Mouse (Mus musculus) embryonic facial prominence, embryonic 13.5 days (tissue): ENCODE measurements around the gene Rps5. TPM values are rescaled to one million over a fixed set of nuclear protein-coding genes. Genes with fewer than 3 reads are reported as not detected.
"Not testable (repeated sequence)": the region's sequence is repeated elsewhere in the genome, so short reads cannot be mapped to it uniquely, and the experiment has no call there.

ENCODE experiments used
- ATAC-seq: fragments of 200-750 bp; cut with Nextera tagmentation; 2 replicates; pipeline ENCODE4 v1.8.0; 2017; ENCODE audit warnings: low read depth; ENCODE audit not compliant: insufficient number of reproducible peaks, insufficient read depth, low FRiP score, low TSS enrichment
- H3K27ac ChIP-seq: fragments of 300-500 bp; sonication (generic); 2 replicates; pipeline ENCODE4 v1.5.1; 2015; ENCODE audit warnings: moderate library complexity, mild to moderate bottlenecking, inconsistent platforms
- H3K27me3 ChIP-seq: fragments of 300-500 bp; sonication (generic); 2 replicates; pipeline ENCODE4 v1.6.1; 2015; ENCODE audit warnings: mild to moderate bottlenecking, inconsistent platforms
- H3K36me3 ChIP-seq: fragments of 300-500 bp; sonication (generic); 2 replicates; pipeline ENCODE4 v1.6.1; 2015; ENCODE audit warnings: mild to moderate bottlenecking, inconsistent platforms
- H3K4me1 ChIP-seq: fragments of 300-500 bp; sonication (generic); 2 replicates; pipeline ENCODE4 v1.6.1; 2015; ENCODE audit warnings: inconsistent platforms
- H3K4me2 ChIP-seq: fragments of 300-500 bp; sonication (generic); 2 replicates; pipeline ENCODE4 v1.6.1; 2015; ENCODE audit warnings: moderate library complexity, mild to moderate bottlenecking, inconsistent platforms
- H3K4me3 ChIP-seq: fragments of 300-500 bp; sonication (generic); 2 replicates; pipeline ENCODE4 v1.5.1; 2015; ENCODE audit warnings: mild to moderate bottlenecking, inconsistent platforms
- H3K9ac ChIP-seq: fragments of 300-500 bp; sonication (generic); 2 replicates; pipeline ENCODE4 v1.6.1; 2015; ENCODE audit warnings: mild to moderate bottlenecking, inconsistent platforms
- H3K9me3 ChIP-seq: fragments of 300-500 bp; sonication (generic); 2 replicates; pipeline ENCODE4 v1.6.1; 2016; ENCODE audit warnings: inconsistent platforms
- WGBS: fragments of 180-500 bp; shearing (Covaris S2); methylation state at CpG from one replicate; pipeline ENCODE4 v1.1.7; 2015; ENCODE audit warnings: mixed read lengths; 5-methylcytosine and 5-hydroxymethylcytosine counted together
- polyA plus RNA-seq: library from polyadenylated mRNA; unstranded; fragments of >200 nt; fragmentation: Nextera tagmentation; extraction: Ambion mirVana; gene quantifications from 2 replicates; pipeline ENCODE4 v1.2.1, GENCODE M21; 2015

The Rps5 gene
- 1,116 and 1,158 TPM in 2 replicates for polyA plus RNA-seq

DNA sequence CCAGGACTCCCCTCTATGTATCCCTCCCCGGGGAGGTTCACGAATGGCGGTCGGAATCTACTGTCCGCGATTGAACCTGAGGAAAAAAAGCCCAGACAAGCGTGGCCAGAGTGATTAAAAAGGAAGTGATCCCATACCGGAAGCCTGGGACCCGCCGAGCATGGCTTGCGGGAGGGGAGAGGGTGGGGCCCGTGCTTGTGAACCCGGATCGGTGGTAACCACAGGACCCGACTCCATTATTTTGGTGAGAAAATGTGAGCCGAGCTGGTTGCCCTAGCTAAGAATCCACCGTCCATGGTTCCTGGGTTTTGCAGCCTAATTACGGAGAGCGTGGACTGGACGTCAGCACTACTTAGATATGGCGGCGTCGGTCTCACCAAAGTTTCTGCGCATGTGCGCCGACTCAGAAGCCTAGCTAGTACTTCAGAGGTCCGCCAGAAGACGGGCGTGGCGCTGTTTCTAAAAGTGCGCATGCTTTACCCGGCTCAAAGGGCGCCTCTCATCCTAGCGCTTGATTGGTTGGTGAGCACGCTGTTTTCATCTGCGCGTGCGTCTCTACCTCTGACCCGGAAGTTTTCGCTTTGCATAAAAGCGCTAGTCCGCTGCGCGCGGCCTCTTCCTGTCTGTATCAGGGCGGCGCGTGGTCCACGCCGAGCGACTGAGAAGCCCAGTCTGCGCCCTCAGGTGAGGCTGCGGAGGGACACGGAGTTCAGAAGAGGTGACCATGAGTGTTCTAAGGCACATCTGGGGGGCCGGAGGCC is at the start of gene Rps5:
Gene Rps5 (plus strand): TSS at position 586 of the 761 bp plus-strand sequence.
- H3K9ac ChIP-seq = peak within 1 kb of the TSS; percentile 93
- peak within 1 kb of the TSS; percentile 96 for H3K4me2 ChIP-seq
- ATAC-seq = peak; percentile 98
- H3K4me3 ChIP-seq = peak within 1 kb of the TSS; percentile 96
- peaks cover 23% of the 10 kb centered on the region for H3K4me1 ChIP-seq
- H3K36me3 ChIP-seq = peaks cover 38% of the 10 kb centered on the region
- peak within 1 kb of the TSS; percentile 93 for H3K27ac ChIP-seq
- H3K27me3 ChIP-seq = peaks cover 16% of the 10 kb centered on the region
- WGBS = under 1% methylated on average over 55 of the region's 55 CpGs
- no peaks in the 10 kb centered on the region for H3K9me3 ChIP-seq

DNA sequence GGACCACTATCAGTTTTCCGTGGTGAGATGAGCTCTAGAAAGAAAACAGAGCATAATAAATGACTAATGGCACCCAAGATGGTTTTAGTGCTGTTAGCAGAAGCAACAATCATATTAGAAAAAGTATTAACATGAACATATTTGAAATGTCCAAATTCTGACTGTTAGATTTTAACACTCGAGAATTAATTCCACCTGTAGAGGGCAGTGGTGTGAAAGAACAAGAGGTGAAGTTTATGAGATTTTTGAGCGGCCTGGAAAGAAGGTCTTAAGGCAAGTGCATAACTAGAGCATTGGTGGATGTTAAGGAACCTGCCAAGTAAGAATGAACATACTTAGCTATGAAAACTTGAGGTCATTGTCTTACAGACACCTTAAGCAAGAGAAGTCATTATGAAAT is 47.8 kb upstream of the Rps5 start:
- Histone ChIP-seq H3K4me3 (no peak overlapping the region), H3K4me1 (no peaks in the 10 kb centered on the region), H3K9me3 (peaks cover 2% of the 10 kb centered on the region; the same call in 1 of the 2 replicates), H3K27me3 (no peaks in the 10 kb centered on the region), H3K27ac (no peak overlapping the region), H3K9ac (no peak overlapping the region), H3K4me2 (no peak overlapping the region), H3K36me3 (no peaks in the 10 kb centered on the region)
- WGBS = 24% methylated on average over 3 of the region's 3 CpGs
- no peak for ATAC-seq

DNA sequence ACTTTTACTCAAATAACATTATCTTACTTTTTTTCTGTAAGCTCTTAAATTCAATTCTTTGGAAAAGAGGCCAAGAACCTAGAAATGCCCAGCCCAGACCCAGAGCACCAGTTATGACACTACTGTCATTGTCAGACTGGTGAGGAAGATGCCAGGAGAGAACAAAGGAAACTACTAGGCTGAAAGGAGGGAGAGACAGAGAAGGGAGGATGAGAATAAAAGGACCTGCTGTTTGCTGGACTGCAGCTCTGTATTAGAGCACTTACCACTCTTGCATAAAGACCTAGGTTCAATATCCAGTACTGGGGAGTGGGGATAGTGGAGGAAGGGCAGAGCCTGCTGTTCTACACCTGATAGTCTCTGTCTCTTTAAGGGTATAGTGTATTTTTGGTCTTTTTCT is 42.1 kb upstream of the Rps5 start:
- Histone ChIP-seq H3K4me3 (no peak overlapping the region), H3K27ac (no peak overlapping the region), H3K36me3 (peaks cover 8% of the 10 kb centered on the region), H3K27me3 (no peaks in the 10 kb centered on the region), H3K9ac (no peak overlapping the region), H3K9me3 (no peaks in the 10 kb centered on the region), H3K4me2 (no peak overlapping the region), H3K4me1 (peaks cover 12% of the 10 kb centered on the region)
- no peak for ATAC-seq

DNA sequence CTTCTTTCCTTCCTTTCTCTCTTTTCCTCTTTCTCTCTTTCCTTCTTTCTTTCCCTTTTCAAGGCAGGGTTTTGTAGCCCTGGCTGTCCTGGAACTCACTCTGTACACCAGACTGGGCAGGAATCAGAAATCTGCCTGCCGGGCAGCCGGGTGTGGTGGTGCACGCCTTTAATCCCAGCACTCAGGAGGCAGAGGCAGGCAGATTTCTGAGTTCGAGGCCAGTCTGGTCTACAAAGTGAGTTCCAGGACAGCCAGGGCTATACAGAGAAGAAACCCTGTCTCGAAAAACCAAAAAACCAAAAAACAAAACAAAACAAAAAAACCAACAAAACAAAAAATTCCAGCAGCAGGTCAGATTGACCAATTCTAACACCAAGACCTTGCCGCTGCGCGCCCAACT is 41.6 kb upstream of the Rps5 start:
- 0 out of 2 replicates have a peak overlapping the region, but pooled peaks have one; percentile 54 for H3K9ac ChIP-seq
- ATAC-seq, H3K27me3 ChIP-seq, H3K27ac ChIP-seq, H3K9me3 ChIP-seq: not testable (repeated sequence)
- peaks cover 13% of the 10 kb centered on the region for H3K36me3 ChIP-seq
- peaks cover 12% of the 10 kb centered on the region for H3K4me1 ChIP-seq
- peak overlapping the region; percentile 82 for H3K4me3 ChIP-seq
- H3K4me2 ChIP-seq = peak overlapping the region; percentile 85
- 40% methylated on average over 8 of the region's 8 CpGs for WGBS

DNA sequence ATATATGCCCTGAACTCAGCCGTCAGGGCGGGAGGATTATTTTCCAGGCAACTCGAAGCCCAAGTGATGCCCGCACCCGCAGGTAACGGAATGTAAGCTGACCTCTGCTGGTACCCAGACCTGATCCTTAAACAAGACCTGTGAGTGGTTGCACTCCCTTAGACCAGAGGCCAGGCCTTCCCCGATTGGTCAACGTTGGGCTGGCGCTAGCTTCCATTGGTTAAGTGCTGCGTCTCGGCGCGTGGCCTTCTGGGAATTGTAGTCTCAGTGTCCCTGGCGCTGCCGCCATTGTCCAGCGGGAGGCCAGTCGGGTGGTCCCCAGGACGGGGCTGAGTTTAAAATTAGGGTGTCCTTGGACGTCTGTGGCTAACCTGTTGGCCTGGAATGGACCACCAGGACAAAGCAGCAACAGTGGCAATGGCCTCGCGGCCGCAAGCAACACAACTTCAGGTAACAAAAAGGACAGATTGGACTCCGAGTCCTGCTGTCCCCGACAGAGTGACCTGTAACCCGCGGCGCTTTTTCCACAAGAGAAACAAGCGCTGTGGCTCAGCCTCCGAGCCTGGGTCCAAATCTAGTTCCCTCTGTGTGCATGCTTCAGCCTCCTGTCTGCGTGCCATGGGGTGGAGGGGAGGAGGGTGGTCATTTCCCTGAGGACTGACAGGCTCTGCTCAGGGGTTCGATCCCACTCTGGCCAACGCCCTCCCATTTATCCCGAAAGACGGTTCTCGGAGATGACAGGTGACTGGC is 41.0 kb upstream of the Rps5 start, which contains the start of gene Zfp128:
Gene Zfp128 (plus strand): TSS at position 267 of the 750 bp plus-strand sequence.
- Histone ChIP-seq H3K9me3 (no peaks in the 10 kb centered on the region), H3K27me3 (no peaks in the 10 kb centered on the region), H3K4me3 (peak within 1 kb of the TSS; percentile 82), H3K4me2 (peak within 1 kb of the TSS; percentile 85), H3K4me1 (peaks cover 12% of the 10 kb centered on the region), H3K9ac (peak within 1 kb of the TSS; percentile 85), H3K27ac (no peak within 1 kb of the TSS), H3K36me3 (peaks cover 19% of the 10 kb centered on the region)
- WGBS = under 1% methylated on average over 35 of the region's 35 CpGs
- peak; percentile 97 for ATAC-seq

DNA sequence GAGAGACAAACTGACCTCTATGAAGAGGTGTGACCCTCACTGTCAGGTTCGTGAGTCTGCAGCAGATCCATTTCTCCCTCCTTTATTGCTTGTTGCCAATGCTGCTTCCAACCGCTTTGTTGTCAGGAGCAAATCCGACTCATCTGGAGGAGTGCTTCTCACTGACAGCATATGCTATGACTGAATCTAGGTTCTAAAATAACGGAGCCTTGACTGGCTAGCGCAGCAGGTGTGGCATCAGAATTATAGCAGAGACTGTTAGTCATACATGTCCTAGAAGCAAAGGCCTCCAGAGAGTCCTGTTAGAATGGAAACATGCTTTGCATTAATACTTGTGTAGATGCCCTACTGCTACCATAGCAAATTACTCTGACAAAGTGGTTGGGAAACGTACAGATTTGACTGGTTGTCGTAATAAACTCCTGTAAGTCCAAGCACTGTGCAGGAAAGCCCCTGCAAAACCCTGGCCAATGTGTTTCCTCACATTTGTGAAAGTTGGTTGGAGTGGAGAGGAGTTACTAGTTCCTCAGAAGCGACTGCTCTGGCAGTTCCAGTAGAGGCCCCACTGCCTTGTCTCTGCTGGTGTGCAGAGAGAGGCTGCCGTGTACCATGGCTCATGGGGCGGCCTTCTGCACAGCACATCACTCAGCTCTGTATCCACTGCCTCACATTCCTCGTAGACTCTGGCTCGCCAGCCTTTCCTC is 35.4 kb upstream of the Rps5 start:
- no peak overlapping the region for H3K4me3 ChIP-seq
- ATAC-seq = no peak
- H3K9ac ChIP-seq = no peak overlapping the region
- H3K9me3 ChIP-seq = no peaks in the 10 kb centered on the region
- H3K4me2 ChIP-seq = no peak overlapping the region
- no peaks in the 10 kb centered on the region for H3K27me3 ChIP-seq
- H3K36me3 ChIP-seq = peaks cover 68% of the 10 kb centered on the region
- H3K4me1 ChIP-seq = peaks cover 8% of the 10 kb centered on the region
- 88% methylated on average over 12 of the region's 12 CpGs for WGBS
- H3K27ac ChIP-seq = no peak overlapping the region

DNA sequence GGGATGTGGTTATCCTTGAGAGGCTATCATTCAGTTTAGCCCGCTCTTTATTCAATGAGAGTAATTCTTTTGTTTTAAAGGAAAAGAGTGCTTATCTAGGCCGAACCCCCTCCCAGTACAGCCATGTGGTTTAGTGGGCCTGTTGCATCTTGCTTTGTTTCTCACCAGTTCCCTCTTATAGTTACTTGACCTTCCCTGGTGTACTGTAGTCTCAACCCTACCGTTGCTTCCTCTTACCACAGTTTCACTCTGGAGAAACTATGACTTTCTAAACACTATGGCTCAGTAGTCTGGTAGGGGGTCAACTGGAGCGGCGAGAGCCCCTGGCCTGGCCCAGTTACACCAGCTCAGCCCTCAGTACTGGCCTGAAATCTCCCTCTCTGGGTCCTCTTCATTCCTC is 34.5 kb upstream of the Rps5 start:
- Histone ChIP-seq H3K4me1 (no peaks in the 10 kb centered on the region), H3K27me3 (no peaks in the 10 kb centered on the region), H3K36me3 (peaks cover 74% of the 10 kb centered on the region), H3K27ac (no peak overlapping the region), H3K4me3 (no peak overlapping the region), H3K4me2 (no peak overlapping the region), H3K9ac (no peak overlapping the region), H3K9me3 (no peaks in the 10 kb centered on the region)
- 94% methylated on average over 5 of the region's 5 CpGs for WGBS
- no peak for ATAC-seq

DNA sequence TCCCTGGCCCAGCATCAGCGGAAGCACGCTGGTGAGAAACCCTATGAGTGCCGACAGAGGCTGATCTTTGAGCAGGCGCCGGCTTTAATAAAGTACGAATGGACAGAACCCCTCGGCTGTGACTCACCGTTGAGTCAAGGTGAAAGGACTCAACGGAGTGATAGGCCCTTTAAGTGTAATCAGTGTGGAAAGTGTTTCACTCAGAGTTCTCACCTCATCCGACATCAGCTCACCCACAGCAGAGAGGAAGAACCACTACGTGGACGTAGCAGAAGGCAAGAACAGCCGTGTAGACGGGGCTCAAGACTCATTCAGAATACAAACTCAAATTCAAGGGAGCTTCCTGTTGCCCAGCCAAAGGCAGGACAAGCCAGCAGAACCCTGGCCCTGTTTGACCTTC is 31.2 kb upstream of the Rps5 start:
- Histone ChIP-seq H3K36me3 (peaks cover 56% of the 10 kb centered on the region), H3K4me3 (no peak overlapping the region), H3K27ac (no peak overlapping the region), H3K9me3 (no peaks in the 10 kb centered on the region), H3K27me3 (no peaks in the 10 kb centered on the region), H3K4me2 (no peak overlapping the region), H3K9ac (no peak overlapping the region), H3K4me1 (no peaks in the 10 kb centered on the region)
- no peak for ATAC-seq
- 93% methylated on average over 14 of the region's 14 CpGs for WGBS

DNA sequence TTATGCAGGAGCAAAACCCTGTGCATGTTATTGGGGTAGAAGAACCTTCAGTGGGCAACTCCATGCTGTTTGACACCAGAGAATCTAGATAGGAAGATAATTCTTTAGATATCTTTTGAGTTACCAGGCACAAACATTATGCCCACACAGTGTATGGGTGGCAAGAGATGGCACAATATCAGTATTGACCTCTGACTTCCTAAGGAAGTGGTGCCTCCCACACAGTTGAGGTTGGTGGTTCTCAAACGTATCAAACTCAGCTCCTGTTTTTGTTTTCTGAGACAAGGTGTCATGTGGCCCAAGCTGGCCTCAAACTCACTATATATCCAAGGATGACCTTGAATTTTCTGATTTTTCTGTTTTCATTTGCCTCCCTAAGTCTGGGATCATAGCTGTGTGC is 30.8 kb upstream of the Rps5 start:
- ATAC-seq = no peak
- H3K27me3 ChIP-seq = no peaks in the 10 kb centered on the region
- H3K36me3 ChIP-seq = peaks cover 52% of the 10 kb centered on the region
- H3K9me3 ChIP-seq = no peaks in the 10 kb centered on the region
- no peak overlapping the region for H3K4me2 ChIP-seq
- no peak overlapping the region for H3K9ac ChIP-seq
- no peak overlapping the region for H3K27ac ChIP-seq
- H3K4me1 ChIP-seq = no peaks in the 10 kb centered on the region
- WGBS = 81% methylated on average over 1 of the region's 1 CpGs
- H3K4me3 ChIP-seq = no peak overlapping the region

DNA sequence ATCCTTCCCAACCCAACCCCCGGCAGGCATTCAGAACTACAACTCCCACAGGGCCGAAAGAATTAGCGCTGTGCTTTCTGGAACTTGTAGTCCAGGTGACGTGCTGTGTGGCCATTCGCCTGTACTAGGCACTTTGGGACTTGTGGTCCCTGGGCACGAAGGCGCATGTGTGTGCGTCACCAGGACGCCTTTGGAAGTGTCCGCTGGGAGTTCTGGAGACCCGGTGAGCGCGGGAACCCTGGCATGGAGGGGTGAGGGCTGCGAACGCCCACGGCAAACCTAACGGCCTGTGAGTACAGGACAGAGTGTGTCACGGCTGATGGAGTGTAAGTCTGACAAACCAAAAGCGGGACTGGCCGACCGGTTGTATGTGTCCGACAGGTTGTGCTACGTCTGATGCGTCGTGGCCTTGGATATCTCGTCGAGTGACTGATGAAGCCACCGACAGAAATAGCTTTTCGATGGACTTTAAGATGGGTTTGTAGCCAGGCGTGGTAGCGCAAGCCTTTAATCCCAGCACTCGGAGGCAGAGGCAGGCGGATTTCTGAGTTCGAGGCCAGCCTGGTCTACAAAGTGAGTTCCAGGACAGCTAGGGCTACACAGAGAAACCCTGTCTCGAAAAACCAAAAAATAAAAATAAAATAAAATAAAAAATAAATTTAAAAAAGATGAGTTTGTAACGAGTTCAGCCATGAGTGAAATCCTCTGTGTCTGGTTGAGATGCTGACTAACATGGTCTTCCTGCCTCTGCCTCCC is 24.3 kb upstream of the Rps5 start, which contains the start of gene Zscan22:
Gene Zscan22 (plus strand): TSS at position 161 of the 756 bp plus-strand sequence.
- Histone ChIP-seq H3K27ac (no peak within 1 kb of the TSS), H3K4me1 (peaks cover 7% of the 10 kb centered on the region), H3K4me3 (peak within 1 kb of the TSS; percentile 70), H3K27me3 (no peaks in the 10 kb centered on the region), H3K36me3 (peaks cover 7% of the 10 kb centered on the region), H3K4me2 (peak within 1 kb of the TSS; percentile 59), H3K9me3 (no peaks in the 10 kb centered on the region), H3K9ac (peak within 1 kb of the TSS; percentile 77)
- ATAC-seq = peak; percentile 98
- 7% methylated on average over 36 of the region's 36 CpGs for WGBS

DNA sequence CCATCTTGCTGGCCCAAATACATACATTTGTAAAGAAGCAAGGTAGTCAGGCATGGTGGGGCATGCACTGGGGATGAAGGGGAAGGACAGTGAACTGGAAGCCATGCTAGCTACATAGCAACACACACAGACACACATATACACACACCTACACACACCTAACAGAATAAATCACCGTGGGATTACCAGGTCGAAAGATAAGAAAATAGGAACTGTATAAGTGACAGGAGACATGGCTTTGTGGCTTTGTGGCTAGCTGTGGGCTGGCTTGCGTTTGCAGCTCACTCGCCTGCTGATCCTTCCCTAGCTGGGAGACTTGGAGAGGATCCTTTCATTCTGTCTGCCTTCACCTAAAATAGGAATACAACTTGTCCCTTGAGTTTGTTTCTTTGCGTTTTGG is 20.6 kb upstream of the Rps5 start:
- H3K9me3 ChIP-seq = no peaks in the 10 kb centered on the region
- H3K4me2 ChIP-seq = no peak overlapping the region
- H3K36me3 ChIP-seq = peaks cover 43% of the 10 kb centered on the region
- no peak overlapping the region for H3K4me3 ChIP-seq
- H3K27ac ChIP-seq = no peak overlapping the region
- H3K9ac ChIP-seq = no peak overlapping the region
- no peak for ATAC-seq
- peaks cover 7% of the 10 kb centered on the region for H3K4me1 ChIP-seq
- WGBS = 94% methylated on average over 5 of the region's 5 CpGs
- H3K27me3 ChIP-seq = no peaks in the 10 kb centered on the region
